Mouse (Mus musculus) thymus, postnatal 36 days (tissue): Measurements from ENCODE around the gene Ube2n.

Experiments
- DNase-seq, 2 experiments: peaks; one replicate each; pipeline ENCODE4 v3.0.0; 2022; ENCODE audit warnings: mixed read lengths in 2 of 2

The Ube2n gene

DNA sequence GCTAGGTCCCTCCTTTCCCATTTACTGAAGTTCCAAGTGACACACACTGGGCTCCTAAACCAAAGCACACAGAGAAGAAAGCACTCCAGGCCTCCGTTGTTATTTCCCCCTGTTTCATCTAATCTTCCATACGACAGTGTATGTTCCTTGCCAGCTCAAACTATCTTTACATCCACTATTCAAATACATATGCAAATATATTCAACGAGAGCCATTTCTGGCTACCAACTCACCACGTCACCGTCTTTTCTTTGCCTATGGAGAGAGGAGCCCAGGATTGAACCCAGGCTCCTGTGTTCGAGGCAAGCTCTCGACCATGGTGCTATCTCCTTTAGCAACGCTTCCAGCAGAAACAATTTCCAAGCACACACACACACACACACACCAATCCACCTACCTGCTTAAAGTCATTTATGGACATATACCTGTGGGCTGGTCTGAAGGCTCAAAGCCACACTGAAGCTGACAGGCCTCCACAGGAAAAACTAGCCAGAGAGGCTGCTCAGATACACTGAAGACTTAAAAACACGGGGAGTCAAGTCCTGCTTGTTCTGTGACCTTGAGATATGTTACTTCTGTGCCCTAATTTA lies 45.5 kb downstream of the Ube2n start:
- no peak for DNase-seq

DNA sequence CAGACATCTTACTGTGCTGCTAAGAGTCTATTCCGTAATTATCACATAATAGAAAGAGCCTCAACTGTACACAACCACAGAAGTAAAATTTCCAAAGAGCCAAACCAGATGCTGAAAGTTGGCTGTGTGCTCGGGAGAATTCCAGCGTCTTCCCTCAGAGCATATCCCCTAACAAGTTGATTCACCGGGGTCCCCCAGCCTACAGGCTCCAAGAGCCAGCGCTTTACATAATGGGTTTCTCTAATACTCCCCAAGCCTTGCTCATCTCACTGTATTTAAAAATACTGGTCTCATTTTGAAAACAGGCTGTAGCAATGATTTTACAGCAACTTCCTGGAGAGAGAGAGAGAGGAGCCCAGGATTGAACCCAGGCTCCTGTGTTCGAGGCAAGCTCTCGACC lies 46.7 kb downstream of the Ube2n start:
- no peak for DNase-seq

DNA sequence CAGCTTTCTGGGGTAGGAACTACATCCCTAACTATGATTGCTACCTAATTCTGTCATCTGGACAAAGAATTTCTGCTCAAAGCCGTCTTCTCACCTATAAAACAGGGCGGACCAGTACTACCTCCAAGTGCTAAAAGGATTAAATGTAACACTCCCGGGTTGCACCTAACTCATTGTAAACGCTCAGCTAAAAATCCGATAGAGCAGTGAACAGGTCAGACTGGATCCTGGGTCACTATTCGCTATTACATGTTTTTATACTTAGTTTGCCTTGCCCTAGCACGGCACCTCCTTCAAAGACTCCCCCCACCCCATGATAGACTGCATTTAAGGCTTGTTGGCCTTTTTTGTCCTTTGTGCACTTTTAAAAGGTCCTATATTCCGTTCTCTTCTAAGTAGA lies 47.5 kb downstream of the Ube2n start:
- no peak for DNase-seq

DNA sequence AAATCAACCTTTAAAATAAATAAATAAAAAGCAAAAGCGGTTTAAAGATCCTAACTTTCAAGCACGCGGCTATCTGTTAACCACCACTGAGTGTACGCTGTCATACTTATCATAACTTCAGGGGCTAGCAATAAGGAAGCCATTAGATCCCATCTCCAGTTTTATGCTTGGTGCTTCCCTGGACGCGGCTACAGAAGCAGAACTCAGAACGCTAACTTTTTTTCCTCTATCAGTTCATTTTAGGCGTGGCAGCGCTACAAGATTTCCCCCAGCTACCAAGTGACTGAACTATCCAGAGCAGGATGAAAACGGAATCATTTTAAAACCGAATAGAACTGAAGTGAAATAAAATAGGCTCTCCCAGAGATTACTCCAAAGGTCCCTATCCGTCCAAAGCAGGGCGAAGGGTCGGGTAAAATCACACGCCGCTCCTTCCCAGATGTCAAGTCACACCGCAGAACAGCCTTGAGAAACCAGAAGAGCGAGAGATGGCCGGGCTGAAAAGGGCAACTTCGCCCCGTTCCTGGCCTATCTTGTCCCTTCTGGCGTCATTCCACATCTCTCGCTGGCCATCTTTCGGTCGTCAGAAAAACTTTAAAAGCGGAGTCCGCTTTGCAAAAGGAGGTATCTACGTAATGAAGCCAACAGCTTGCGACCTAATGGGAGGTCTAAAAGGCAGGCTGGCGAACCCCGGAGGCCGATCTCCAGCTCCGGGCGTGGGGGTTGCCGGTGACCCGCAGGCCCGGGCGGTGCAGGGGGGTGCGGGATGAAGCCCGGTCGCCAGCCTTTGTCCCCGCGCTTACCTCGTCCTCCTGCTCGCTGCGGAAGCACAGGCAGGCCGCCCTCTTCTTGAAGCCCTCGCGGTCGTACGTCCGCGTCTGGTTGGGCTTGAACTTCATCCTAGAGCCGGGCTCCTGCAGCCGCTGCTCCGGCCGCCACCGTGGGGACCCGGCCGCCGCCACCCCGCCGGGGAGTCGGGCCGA lies 48.2 kb downstream of the Ube2n start:
- peak; percentile 46 to 59 for DNase-seq

DNA sequence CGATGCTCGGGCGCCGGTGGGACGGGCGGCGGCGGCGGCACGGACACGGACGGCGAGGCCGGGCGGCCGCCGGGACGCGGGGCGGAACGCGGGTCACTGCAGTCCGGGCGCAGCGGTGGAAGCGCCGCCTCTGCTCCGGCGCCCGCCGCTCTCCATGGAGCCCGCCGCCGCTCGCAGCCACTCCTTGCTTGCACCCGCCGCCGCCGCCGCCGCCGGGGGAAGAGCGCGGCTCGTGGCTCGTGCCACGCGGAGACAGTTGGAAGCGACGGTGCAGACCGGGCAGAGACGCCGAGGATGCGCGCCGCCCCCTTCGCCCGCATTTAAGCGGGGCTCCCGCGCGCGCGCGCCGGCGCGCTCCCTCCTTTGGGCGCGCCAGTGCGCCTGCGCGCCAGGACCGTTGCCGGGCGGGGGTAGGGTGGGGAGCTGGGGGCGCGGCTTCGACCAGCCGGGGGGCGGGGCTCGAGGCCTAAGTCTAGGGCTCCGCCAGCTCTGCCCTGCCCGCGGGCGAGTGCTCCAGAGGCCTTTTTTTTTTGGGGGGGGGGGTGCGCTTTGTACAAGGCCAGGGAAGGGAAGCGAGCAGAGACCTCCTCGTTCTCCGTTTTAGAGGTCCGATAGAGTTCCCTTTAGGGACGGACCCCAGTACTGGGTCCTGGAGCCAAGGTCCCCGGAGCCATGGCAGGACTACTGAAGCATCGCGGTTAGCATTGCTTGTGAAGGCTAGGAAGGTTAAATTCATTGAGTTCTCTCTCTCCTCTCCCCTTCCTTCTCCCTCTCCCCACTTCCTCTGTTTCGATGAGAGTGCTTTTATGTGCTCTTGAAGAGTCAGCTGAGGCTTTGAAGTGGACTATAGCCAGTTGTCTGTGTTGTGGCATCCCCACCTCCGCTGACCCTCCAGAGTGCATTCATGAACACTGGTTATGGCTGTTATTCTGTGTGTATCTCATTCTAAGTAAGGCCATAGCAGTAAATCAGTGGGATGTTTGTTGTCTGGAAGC lies 49.2 kb downstream of the Ube2n start, which contains the start of gene Nudt4:
Gene Nudt4, minus strand, starts transcription at position 296 of the 995 bp plus-strand sequence.
- DNase-seq = peak; percentile 85 to 88

DNA sequence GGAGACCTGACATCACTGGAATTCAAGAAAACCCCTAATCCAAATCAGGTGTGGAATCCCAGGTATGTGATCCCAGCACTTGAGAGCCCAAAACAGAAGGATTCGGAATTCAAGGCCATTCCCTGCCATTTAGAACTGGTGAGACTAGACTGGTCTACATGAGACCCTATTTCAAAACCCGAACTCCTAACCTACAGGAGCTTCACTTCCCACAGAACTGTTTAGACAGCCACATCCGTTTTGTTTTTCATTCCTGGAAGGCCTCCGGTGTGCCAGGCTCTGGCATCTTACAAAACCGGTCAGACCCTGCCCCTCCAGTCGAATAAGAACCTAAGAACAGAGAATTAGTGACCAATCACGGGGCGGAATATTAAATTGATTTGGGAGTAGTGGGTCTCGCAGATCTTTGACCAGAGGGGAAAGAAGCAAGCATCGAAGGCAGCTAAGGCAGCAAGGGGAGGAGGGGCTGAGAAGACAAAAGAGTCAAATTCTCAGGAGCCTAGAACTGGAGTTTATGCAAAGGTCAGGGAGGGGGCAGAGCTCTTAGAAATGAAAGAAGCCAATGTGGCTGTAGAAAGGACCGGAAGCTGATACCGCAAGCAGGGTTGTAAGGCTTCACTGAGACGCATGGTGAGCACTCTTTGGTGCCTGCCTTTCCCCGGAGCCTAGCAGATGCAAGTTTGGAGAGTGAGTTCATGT lies 50.4 kb downstream of the Ube2n start:
- peak in 1 of 2 experiments; percentile 14 for DNase-seq

DNA sequence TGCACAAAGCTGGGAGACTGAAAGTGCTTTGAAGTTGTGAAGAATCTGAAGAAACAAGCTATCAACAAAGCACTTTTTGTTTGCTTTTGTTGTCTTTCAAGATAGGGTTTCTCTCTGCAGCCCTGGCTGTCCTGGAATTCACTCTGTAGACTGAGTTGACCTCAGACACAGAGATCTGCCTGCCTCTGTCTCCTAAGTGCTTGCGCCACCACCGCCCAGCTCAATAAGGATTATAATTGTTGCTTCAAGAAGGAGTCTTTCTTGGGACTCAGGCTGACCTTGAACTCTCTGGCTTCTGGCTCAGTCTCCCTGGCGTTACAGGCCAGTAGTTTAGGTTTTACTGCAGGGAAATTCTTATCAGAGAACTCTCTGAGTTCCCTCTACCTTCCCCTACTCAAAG lies 51.8 kb downstream of the Ube2n start:
- no peak for DNase-seq

DNA sequence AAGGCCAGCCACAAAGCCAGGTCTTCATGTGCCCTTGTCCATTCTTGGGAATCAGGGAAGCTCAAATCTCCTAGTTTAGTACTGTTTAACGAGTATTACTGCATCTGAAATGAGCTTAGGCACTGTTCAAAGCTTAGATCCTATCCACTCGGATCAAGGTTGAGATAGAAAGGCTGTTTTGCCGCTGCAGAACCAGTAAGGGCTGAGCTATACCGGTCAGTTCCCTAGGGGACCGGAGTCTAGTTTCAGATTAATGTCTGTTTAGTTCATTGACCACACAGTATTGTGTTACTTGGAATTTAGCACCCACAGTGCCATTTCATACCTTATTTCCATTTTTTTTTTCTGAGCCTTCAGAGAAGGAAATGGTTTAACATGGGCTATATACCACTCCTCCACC lies 52.6 kb downstream of the Ube2n start:
- no peak for DNase-seq

DNA sequence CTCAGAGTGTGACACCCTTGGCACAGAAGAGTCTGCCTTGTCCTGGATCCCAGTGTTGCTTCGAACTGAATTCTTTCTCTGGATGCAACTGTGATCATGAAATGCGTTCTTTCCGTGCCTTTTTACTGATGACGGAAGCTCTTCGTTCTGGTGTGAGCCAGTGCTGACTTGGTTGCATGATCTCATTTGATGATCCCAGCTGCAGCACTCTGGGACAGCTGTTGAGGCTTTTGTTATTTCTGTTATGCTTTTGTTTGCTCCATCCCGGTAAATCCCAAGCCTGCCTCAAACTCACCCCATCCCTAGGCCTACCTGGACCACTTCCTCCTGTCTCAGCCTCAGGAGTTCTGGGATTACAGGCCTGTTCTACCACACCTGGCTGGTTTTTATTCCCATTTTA lies 53.1 kb downstream of the Ube2n start:
- no peak for DNase-seq

DNA sequence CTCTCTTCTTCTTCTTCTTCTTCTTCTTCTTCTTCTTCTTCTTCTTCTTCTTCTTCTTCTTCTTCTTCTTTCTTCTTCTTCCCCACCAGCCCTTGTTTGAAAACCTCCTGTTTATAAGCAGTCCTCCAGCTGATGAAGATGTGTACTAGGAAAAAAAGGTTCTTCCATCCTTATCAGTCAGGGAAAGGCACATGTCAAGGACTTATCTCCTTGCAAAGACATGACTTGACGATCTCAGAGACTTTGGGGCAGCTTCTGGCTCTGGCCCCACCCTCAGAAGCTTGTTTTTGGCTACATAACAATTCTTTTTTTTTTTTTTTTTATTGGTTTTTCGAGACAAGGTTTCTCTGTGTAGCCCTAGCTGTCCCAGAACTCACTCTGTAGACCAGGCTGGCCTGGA lies 54.5 kb downstream of the Ube2n start:
- no peak for DNase-seq

DNA sequence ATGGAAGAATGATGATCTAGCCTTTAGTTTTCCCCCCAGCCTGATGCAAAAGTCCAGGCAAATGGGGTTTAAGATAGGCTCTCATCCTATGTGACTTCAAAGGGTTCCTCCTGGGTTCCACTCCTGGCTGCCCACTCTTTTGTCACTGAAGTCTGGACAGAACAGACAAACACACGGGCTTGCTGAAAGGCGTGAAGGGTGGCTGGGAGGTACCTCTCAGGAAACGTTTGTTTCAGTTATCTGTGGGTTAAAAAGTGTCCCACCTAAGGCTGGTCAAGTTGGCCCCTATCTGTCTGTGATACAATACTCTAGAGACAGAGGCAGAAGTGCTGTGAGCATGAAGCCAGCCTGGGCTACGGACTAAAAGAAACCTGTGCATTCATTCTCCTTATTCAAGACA lies 60.0 kb downstream of the Ube2n start:
- DNase-seq = no peak

DNA sequence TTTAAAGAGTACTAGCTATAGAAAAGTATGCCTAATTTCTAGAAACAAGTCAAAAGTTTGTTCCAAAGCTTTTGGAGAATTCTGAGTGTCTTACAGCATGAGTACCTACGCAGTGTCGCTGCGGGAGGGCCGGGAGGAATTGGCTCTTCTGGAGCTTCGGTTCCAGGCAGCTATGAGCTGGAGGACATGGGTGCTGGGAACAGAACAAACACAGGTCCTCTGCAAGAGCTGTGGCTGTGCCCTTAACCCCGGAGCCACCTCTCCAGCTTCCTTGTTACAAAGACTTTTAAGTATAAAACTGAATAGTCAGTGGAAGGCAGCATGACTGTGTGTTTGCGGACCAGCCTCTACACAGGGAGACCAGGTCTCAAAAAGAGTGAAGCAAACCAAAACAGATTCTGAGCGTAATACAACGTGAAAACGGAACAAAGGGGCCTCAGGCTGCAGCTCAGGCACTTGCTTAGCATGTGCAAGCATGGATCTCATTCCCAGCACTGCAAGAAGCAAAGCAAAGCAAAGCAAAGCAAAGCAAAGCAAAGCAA lies 61.0 kb downstream of the Ube2n start:
- no peak for DNase-seq

DNA sequence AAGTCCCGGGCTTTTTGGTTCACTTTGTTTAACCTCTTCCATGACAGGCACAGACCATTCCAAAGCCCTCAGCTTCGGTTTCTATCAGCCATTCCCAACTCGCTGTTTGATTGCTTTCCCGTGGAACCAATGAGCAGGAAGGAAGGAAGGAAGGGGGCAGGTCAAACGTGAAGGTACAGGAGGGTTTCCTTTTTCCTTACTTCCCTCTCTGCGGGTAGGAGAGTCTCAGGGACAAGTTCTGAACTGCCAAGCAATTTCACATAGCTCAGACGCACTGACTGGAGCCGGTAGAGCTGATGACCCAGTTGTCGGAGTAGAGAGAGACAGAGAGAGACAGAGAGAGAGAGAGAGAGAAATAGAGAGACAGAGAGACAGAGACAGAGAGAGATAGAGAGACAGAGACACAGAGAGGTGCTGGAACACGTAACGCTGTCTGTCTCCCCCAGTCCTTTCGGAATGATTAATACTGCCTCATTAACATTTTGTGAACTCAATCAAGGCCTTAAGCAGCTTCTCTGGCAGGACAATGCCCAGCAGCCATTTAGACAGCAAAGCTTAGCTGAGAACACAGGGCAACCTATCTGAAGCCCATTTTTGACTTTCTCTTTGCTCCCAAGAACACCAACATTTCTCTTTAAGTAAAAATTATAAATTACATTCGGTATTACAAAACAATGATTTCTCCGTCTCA lies 62.1 kb downstream of the Ube2n start:
- no peak for DNase-seq

DNA sequence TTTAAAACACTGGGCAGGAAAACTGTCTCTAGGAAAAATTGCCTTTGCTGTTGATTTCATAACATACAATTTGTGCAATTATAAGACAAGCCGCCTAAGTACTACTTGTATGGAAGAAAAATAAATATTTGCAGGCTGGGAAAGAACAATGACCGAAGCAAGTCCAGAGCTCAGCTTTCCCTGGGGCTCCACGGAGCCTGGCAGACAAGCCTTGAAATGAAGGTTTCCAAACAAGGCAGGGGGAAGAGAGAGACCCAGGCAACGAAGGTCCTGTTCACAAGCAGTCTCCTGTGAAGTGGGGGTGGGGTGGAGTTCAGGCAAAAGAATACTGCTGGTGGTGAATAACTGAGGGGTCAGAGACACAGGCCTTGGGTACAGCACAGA lies 62.6 kb downstream of the Ube2n start:
- no peak for DNase-seq

DNA sequence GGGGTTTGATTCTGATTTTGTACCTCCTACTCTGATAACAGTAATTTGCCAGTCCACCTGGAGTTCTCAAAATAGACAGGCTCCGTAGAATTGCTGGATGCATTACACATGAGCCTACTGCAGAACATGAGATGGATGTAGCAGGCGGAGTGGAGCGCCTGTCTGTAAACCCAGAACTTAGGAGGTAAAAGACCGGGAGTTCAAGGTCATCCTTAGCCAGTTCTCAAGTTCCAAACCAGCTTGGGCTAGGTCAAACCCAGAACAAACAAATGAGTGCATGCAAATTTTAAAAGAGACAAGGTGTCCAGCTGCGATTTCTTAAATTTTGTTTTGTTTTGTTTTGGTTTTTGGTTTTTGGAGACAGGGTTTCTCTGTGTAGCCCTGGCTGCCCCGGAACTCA lies 70.6 kb downstream of the Ube2n start:
- no peak for DNase-seq

DNA sequence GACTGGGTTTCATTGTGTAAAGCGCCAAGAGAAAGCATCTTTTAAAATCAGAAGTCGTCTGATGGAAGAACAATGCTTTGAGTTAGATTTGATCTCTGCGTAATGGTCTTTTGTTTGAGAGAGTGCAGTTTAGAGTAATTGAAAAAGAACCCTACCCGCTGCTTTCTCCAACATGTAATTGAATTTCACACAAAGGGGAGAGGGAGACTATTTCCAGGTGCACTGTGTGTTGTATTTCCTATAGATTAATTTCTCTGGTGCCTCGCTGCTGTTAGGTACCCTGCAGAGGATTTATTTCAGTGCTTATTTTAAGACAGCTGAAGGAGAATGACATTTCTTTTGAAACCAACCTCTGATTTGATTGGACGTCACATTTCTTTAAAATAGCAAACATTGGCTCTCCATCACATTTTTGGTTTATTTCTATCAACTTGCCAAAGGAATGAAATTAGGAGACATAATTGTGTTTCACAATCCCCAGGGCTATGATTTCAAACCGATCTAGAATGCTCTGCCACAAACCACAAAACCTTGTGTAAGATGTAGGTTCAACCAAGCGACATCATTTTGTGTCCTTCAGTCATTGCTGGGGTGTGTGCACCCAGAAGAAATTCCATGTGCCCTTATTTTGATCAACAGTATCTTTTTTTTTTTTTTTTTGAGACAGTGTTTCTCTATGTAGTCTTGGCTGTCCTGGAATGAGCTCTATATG lies 72.7 kb downstream of the Ube2n start:
- DNase-seq = no peak

DNA sequence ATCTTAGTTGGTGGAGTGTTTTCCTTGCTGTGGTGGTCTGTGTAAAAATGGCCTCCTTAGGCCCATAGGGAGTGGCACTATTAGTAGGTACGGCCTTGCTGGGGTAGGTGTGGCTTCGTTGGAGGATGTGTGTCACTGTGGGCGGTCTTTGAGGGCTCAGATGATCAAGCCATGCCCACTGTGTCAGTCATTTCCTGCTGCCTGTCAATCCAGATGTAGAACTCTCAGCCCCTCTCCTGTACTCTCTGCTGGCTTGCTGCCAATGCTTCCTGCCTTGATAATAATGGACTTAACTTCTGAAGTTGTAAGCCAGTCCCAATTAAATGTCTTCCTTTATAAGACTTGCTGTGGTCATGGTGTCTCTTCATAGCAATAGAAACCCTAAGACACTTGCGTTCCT lies 74.3 kb downstream of the Ube2n start:
- no peak for DNase-seq

DNA sequence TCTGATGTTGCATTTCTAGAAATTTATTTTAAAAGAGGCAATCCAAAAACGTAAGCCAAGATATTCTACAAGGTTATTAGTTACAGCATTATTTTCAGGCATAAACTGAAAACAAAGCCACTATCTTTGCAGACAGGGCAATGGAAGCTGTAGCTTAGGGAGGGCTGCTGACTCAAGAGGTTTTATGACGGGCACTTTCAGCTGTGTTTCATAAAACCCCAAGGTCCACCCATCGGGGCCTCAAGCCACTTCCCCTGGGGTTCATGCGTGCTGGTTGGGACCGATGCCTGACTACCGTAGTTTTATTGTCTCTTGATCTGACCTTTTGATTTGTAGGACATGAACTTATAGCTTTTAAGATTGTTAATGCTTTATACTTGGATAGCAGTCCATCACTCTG lies 75.3 kb downstream of the Ube2n start:
- no peak for DNase-seq

DNA sequence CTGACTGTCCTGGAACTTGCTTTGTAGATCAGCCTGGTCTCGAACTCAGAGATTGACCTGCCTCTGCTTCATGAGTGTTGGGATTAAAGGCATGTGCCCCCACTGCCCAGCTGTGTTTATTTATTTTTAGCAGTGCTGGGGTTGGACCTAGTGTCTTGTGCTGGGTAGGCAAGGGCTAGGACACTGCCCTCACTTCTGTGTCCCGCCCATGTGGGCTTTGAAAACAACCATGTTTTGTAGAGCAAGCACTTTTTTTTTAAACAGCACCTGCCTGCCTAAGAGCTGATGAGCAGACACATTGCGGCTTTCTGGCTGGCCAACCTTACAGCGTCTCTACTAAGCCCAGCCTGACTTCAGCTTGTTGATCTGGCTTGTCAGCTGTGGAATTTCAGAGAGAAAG lies 76.3 kb downstream of the Ube2n start:
- DNase-seq = no peak

DNA sequence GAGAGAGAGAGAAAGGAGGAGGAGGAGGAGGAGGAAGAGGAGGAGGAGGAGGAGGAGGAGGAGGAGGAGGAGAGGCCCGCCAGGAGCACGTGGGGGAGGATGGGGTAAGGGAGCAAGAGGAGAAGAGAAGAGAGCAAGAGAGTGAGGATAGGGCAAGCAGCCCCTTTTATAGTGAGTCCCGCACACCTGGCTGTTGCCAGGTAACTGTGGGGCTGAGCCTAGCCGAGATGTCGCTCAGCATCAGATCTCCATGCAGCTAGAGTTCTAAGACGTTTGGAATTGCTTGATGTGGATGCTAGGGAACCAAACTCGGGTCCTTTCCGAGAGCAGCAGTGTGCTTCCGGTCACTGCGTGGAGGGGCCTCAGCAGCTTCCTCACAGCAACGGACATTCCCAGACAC lies 79.5 kb downstream of the Ube2n start:
- DNase-seq = no peak
